Mouse (Mus musculus): ENCODE data around the gene Snap91. TPM values are rescaled to one million over a fixed set of nuclear protein-coding genes. Genes with fewer than 3 reads are reported as not detected.

Gene Snap91
- not detected in 2 replicates for total RNA-seq (2015; ENCODE audit: low replicate concordance)
- total RNA-seq (2017; ENCODE audit: low replicate concordance), result not detected in 2 replicates

DNA sequence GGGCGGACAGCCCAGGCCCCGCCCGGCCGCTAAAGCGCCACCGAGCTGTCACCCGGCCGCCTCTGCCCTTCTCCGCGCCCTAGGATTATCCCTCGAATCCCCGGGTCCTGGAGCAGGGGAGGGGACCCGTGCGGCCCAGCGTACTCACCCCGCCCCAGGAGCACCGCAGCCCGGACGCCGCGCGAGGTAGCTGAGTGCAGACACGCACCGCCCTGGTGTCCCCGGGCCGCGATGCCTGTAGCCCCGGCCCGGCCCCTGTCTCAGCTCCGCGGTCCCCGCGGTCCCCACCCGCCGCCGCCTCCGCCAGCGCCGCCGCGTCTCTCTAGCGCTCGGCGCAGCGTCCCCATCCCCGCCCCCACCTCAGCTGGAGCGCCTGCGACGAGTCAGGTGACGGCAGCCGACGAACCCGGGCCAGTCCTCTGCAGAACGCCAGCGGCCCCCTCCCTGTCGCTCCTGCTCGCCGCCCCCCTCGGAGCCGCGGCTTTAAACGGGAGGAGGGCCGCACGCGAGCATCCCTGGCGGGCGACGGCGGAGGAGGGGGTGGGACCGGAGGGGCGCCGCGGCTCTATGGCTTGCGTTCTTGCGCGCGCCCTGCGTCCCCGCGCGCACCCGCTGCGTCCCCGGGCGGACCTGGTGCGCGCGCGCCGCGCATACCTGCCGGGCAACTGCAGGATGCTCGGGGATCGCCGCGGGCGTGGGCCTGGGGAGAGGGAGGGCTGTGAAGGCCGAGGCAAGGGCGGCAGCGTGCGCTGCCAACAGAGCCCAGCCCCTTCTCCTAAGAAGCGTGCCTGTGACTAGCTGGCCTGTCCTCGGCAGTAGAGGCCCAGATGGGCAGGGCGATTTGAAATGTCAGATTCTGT is at the start of gene Snap91:
Gene Snap91, minus strand, starts transcription at position 542 of the 860 bp plus-strand sequence.
- no peak for ATAC-seq (replicated peaks; ENCODE audit: low FRiP score, poor library complexity, severe bottlenecking)

DNA sequence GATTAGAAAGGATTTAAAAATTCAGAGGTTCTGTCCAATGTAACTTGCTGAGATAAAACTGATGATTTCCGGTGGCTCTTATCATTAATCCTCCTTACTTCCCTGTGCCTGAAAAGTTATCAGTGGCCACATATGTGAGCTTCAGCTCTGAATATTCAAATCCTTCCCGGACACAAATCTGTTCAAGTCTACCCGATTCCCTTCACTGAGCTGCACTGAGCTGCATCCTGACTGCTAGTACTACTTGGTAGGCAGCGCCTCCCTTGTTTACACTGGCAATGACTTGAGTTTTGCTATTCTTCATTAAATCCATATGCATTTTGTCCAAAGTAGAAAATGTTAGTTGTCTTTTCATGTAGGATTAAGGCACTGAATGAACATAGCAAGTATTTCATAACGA is 46.1 kb upstream of the Snap91 start:
- no peak for ATAC-seq (replicated peaks; ENCODE audit: low FRiP score, poor library complexity, severe bottlenecking)

DNA sequence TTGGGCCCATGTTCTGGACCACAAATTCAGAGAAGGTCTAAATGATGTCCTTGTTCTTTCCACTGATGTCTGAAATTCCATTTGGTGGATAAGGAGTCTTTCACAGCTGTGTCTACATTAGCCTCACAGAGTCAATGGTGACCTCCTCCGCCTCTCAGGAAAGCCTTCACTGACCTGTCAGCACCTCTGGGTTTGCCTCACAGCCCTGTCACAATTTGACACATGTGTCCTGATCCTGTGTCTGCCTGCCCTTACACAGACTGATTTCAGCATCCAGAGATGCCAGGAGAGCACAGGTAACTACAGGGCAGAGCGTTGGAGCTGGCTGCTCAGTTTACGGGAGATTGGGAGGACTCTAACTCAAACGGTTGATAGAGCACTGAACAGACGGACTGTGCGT is 45.2 kb upstream of the Snap91 start:
- ATAC-seq (replicated peaks; ENCODE audit: low FRiP score, poor library complexity, severe bottlenecking), result no peak

DNA sequence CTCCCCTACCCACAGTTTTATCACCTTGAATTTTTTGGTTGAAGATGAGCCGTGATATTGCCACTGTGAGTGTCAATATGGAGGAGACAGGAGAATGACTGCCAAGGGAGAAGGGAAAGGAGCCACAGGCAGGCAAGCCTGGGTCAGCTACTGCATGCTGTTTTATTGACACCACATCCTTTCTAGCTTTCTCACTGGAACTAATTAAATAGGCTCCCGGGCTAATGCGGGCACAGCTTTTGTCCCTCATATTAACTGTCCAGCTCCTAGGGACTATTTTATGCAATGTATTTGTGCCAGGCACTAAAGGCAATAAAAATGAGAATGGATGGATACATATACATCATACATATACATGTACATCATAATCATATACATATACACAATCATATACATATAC is 42.0 kb upstream of the Snap91 start:
- no peak for ATAC-seq (replicated peaks; ENCODE audit: low FRiP score, poor library complexity, severe bottlenecking)

DNA sequence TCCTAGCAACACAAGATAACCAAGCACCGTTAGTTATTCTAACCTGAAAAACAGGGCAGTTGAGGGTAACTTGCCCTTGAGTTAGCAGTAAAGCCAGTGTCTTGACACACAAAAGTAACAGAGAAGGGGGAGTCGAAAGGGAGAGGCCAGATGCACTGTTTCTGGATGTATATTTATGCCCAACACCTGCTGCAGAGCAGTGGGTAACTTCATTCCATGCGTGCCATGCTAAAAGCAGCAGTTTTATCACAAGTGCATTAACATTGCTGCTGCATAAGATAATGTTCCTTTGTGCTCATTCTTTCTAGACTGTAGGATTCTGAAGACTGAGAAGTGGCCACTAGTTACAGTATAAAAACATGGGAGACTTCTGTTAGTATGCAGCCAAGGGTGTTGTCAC is 36.1 kb upstream of the Snap91 start:
- no peak for ATAC-seq (replicated peaks; ENCODE audit: low FRiP score, poor library complexity, severe bottlenecking)

DNA sequence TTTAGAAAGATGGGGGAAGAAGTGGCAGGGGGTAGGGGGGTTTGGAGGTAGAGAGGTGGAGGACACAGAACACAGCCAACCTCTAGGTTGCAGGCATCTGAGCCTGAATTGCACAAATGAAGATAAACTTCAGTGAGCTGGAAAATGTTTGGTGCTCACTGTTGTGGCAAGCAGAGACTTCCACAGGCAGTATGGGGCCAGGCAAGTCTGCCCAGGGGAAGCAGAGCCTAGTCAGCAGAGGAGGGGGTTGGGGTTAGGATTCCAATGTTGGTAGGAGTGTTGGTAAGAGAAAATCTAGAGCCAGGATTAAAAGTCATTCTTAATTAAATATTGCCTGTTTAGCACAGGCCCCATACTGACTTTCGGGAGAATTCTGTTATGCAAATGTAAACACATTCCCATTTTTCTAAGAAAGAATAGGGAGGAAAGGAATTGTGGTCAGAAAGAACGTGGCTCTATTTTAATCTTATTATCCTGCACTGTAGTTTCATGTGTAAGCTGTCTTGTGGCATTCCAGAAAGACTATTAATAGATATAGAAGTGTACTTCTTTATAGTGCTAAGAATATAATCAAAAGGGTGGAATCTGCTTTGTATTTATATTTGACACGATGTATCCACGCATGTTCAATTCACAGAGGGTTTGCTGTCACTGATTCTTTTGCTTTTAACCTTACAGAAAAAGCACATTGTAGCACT is 19.2 kb upstream of the Snap91 start:
- no peak for ATAC-seq (replicated peaks; ENCODE audit: low FRiP score, poor library complexity, severe bottlenecking)

DNA sequence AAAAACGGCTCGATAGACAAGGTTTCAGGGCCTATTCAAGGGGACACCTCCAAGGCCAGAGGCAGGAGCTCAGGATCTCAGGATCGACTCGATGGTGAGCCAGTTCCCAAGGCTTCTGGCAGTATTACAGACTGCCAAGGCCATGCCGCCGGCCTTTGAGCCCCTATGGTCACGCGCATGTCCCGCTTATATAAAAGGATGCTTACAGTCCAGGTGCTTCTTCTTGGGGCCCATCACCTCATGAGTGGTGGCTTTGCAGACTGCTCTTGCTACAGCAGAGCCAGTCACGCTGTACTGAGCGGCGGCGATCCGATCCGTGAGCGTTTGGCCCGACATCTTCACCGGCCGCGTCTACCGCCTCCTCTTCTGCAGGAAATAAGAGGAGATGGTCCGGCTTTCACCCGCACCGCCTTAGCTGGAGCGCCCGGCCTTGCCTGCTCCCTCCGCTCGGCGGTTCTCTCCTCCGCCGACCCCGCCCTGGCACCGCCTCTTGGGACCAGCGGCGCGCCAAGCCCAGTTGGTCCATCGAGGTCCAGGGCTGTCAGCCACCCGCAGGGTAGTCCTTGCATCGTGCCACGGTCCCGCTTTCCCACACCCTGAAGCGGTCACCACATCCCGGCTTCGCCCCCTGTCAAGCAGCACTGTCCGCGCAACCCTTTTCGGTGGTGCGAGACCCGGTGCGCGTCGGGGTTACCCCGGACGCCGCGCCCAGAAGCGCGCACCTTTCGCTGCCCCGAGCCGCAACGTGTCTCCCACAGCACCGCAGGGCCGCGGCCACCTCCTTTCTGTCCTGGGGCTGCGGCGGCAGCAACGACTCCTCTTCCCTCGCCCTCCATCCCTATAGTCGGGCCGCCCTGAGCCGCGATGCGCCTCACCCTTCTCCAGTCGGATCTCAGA is 990 bp downstream of the Snap91 start:
- no peak for ATAC-seq (replicated peaks; ENCODE audit: low FRiP score, poor library complexity, severe bottlenecking)

DNA sequence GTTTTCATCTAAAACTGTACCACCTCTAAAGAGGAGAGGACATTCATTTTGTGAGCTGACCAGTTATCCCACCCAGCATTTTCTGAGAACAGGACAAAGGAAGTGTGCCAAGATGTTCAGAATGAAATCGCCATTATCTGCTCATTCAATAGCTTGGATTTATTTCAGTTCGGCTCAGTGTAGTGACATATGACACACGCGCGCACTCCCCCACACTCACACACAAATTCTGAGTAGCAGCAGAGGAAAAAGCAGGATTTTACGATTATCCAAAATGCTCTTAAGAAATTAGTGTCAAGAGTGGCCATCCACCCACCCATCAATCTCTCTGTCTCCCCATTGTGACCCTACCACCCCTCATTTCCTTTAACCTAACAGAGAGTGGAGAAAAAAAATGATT is 1.7 kb downstream of the Snap91 start:
- no peak for ATAC-seq (replicated peaks; ENCODE audit: low FRiP score, poor library complexity, severe bottlenecking)

DNA sequence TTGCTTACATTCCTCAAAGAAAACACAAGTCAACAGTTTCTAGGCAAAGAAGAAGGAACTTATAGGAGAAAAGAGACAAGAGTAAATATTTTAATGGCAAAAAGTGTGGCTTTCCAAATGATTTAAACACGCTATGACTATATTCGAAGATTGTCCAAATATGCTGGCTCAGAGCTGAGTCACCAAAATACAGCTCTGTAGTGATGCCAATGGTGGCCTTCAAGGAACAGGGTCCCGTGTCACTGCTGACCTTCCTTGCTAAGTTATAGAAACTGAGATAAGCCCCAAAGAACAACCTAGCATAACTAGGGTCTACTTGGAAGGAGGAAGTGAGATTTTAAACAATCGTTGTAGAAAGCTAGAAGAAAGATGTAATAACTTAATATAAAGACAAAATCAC is 6.8 kb downstream of the Snap91 start:
- ATAC-seq (replicated peaks; ENCODE audit: low FRiP score, poor library complexity, severe bottlenecking), result no peak

DNA sequence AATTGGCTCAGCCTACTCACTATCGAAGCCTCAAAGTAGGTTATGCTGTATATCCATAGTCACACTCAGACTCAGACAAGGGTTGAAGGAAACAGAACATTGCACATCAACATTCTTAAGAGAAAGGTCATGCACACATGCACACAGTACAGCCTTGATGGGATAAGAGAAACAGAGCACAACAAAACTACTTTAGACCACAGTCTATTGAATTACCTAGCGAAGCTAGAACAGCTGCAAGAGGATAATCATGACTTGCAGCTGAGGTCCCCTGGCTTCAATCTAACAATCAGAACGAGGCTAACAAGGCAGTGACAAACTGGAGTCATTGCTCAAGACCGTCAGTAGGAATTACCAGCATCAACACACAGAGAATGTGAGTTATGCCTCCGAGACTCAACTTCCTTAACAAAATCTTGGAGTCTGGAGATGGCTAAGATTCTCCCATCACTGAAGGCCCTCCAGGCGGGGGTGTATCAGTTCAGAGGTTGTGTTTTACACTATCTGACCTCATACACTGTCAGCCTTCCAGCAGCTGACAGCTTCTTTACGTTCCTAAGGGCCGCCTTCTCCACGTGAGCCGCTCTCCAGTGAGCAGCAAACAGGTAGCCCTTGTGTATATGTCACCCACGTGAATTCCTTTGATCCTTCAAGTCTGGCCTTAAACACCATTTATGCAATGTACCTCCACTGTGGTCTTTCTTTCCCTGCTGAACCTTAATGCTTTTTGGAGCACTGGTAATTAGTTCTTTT is 10.7 kb downstream of the Snap91 start:
- ATAC-seq (replicated peaks; ENCODE audit: low FRiP score, poor library complexity, severe bottlenecking), result no peak

DNA sequence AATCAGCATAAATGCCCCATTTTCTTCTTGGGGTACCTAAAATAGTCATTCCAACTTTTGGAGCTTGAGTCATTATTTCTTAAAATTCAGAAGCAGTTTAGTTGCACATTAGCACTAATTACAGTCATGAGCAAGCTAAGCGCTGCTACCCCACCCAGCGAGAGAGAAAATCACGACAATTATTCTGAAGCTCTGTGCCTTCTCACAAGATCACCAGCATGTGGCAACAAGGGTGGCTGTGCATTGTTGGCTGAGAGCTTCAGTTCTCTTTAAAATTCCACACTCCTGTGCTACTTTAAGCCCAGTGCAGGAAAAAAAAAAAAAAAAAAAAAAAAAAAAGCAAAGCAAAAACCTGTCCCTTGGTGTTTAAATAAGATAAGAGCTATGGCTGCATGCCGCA is 22.4 kb downstream of the Snap91 start:
- no peak for ATAC-seq (replicated peaks; ENCODE audit: low FRiP score, poor library complexity, severe bottlenecking)

DNA sequence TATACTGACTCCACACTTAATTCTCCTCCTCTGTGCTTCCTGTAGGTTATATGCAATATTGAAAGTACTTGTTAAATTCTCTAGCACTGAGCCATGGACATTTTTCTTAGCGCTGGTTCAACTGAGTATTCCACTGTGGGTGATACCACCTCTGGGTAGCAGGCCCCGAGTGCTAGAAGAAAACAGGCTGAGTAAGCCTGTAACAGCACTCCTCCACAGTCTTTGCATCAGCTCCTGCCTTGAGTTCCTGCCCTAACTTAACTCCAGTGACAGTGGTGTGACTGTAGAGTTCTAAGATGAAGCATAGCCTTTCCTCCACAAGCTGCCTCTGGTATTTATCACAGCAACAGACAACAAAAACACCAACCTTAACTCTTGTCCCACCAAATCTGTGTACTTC is 22.8 kb downstream of the Snap91 start:
- ATAC-seq (replicated peaks; ENCODE audit: low FRiP score, poor library complexity, severe bottlenecking), result no peak

DNA sequence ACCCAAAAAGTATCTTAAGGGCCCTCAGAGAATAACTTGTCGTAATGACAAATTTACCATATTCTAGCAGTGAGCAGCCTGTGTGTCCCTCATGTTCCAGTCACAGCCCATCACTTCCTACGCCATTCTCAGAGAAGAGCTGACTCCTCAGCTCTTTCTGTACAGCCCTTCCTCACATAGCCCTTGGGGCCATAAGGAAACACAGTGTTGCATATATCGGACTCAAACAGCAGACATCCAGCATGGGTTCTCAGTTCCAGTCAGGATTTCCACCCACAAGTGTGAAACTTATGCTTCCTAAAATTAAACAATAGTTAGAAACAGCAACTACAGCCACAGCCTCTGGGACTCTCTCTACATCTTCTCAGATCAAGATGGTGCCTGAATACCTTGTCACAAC is 27.6 kb downstream of the Snap91 start:
- ATAC-seq (replicated peaks; ENCODE audit: low FRiP score, poor library complexity, severe bottlenecking), result no peak

DNA sequence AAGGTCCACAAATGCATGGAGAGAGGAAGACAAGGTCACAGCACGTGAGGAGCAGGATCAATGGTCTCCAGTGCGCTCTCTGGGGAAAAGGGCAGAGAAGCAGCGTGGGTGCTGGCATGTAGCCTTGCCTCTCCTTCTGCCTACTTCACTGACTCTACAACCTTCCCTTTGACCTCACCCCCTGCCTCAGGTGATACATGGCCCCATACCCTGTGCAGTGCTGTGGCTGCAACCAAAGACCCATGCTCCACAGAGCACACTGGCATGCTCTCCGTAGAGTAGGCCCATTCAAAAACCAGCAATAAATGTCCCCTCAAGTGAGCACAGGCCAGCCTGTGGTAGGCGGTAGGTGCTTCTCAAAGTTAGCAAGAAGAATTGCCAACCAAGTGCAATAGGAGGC is 28.8 kb downstream of the Snap91 start:
- no peak for ATAC-seq (replicated peaks; ENCODE audit: low FRiP score, poor library complexity, severe bottlenecking)

DNA sequence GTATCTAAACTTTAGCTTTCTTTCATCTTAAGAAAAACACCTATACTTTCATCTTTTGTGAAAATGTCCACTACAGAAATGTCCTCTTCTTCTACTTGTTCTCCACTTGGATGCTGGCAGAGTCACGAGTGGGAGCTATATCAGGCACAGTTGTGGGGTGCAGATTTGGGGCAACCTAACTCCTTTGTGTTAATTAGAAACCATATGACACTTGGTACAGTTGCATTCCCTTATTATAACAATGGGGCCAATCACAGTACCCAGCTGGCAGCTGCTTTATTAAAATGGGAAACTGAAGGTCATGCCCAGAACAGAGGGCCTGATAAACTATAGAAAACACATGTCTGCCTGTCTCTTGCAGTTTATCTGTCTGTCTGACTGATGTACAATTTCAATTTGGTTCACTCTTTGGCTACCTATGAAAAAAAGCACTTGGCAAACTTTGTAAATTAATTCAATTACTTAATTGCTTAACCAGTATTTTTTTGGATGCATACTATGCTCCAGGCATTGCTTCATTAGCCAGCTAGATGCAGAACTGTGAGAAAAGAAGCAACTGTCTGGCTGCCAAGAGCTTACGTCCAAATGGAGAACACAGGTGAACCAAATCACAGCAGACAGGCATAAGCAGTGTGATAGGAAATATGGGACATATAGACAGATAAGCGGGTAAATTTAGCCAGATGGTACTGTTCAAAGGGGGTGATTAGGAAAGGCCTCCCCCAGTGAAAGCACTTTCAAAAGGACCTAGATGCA is 29.8 kb downstream of the Snap91 start:
- no peak for ATAC-seq (replicated peaks; ENCODE audit: low FRiP score, poor library complexity, severe bottlenecking)

DNA sequence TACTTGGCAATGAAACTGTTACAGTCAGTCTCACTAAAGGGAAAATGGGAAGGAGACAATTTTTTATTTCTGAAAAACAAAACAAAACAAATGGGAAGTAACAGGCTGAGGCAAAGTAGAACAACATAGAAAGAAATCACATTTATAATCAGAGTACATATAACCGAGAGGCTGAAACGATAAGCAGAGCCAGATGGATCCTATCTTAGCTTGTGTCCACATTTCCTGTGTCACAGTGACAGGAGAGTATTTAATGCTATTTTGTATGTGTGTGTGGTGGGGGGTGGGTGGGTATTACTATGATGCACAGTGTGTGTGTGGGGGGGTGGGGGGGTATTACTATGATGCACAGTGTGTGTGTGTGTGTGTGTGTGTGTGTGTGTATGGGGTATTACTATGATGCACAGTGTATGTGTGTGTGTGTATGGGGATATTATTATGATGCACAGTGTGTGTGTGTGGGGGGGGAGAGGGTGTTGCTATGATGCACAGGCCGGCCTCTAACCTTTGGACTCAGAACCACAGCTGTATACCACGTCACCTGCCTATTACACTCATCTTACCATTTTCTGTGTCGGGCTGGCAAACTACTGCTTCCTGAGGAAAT is 36.6 kb downstream of the Snap91 start:
- no peak for ATAC-seq (replicated peaks; ENCODE audit: low FRiP score, poor library complexity, severe bottlenecking)

DNA sequence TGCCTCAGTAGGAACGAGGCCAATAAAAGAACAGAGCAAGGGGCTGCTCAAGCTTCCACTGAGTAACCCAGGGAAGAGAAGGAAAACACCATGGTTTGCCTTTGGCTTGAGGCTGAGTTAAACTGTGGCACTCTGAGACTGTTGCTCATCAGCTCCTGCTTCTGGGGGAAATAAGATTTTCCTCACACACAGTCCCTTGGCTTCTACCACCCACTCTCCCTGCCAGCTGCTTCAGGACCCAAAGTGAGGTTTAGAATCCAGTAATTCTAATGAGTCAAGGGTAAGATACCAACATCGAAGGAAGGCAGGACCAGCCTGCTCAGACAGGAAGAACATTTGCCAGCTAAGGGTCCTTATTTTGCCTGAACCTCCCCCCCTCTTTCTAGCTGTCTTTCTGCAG is 50.7 kb downstream of the Snap91 start:
- ATAC-seq (replicated peaks; ENCODE audit: low FRiP score, poor library complexity, severe bottlenecking), result no peak

DNA sequence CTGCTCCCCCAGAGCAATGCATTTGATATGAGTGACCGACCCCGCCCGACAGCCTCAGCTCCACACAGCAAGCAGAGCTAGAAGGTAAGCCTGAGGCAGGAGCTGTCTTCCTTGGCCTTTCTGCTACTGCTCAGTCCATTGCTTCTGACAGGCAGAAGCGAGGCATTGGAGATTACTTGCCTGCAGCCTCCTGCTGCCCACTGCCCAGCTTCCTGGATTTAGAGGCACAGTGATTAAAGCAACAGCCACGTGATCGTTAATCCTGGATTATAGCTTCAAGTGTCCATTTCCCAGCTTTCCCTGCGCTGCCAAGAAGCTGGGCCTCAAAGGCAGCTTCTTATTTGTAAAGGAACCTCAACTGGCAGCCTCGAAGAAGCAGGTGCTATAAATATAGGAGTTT is 51.4 kb downstream of the Snap91 start:
- ATAC-seq (replicated peaks; ENCODE audit: low FRiP score, poor library complexity, severe bottlenecking), result no peak

DNA sequence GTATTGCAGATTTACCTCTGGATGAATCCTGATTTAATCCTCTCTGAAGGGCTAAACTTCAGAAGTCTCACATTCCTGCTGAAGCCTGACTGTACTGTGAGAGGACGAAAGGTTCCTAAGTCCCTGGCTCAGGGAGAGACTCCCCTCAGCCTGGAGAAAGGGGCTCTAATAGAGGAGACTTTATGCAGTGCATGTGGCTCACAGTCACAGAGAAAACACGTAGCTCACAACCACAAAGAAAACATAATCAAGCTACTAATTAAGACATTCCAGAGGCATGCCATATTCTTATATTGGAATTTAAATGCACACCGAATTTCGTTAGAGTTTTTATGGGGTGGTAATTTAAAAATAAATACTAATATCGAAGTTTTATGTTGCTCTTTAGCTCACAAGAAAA is 61.1 kb downstream of the Snap91 start:
- no peak for ATAC-seq (replicated peaks; ENCODE audit: low FRiP score, poor library complexity, severe bottlenecking)

Data from erythroid progenitor cell, adult 5-6 weeks (primary cell).